Mouse (Mus musculus) embryo, embryonic 11 days (tissue): ENCODE results near the gene Lasp1.

Experiments used
- DNase-seq: peaks from one replicate; pipeline ENCODE4 v3.0.0-alpha.2; 2015

Lasp1 gene

GRCm38 (mm10) chr11:97797369-97798082, 1.3 kb upstream of the Lasp1 start:
- DNase-seq: no peak

GRCm38 (mm10) chr11:97798083-97798435, 741 bp upstream of the Lasp1 start:
- no peak for DNase-seq

DNA sequence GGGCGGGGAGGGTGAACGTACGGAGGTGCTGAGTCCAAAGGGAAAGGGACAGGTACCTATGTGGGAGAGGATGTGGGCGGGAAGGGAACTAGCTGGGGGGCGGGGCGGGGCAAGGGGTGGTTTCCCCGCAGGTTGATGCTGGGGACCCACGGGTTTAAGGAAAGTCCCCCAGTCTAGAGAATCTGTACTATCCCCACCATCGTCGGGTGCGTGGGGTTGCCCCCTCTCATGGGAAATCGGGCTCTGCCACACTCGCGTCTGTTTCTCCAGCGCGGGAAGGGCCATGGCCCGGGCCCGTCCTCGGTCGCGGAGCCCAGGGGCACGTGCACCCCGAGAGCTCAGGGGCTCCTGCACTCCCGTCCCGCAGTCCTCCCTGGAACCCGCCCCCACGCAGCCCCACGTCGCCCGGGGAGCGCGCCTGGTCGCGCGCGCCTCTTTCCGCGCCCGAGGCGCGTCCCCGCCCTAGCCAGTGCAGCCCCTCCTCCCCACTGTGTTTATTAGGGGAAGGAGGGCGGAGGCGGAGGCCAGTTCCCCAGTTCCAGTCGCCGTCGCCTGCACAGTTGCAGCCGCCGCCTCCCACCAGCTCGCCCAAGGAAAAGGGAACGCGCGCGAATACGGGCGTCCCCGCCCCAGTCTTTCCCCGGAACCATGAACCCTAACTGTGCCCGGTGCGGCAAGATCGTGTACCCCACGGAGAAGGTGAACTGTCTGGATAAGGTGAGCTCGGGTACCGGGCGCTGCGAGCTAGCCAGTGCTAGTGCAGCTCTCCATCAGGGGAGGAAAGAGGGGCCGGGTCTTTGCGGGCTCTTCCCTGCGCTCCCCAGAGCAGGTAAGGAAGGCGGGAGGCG, 570 bp downstream of the Lasp1 start:
- peak; percentile 89 for DNase-seq

- peak; percentile 84 for DNase-seq
Observed at GRCm38 (mm10) chr11:97799994-97800690, 1.3 kb downstream of the Lasp1 start.

DNA sequence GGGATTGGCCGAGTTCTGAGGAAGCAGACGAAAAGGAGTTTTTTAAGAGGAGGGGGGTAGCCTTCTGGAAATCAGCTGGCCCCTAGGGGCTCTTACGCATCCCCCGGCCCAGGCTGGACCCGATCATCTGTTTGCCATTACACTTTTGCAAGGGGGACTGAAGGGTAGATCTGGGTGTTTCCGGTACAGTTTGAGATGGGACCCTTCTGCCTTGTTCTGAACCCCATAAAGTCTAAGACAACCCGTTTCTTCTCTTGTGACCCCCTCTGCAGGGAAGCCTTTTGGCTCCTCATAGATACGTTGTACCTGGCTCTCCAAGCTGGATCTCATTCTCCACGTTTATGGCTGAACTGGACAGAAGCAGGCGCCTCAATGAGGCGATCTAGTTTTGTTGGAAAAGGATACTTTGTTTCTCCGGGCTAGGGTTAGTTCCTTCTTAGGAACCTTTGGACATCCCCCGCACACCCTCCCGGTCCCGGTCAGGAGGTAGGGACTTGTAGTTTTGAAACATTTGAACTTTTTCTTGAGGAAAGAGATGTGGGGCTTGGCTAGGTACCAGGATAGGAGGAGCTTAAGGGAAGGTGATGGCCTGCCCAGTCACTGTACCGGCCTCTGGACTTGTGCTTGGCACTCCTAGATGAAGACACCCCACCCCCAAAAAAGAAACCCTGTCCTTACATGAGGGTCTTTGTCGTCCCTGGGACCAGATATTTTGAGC, 2.0 kb downstream of the Lasp1 start:
- peak; percentile 33 for DNase-seq

- peak; percentile 81 for DNase-seq
Observed at GRCm38 (mm10) chr11:97801409-97802193, 2.8 kb downstream of the Lasp1 start.

DNA sequence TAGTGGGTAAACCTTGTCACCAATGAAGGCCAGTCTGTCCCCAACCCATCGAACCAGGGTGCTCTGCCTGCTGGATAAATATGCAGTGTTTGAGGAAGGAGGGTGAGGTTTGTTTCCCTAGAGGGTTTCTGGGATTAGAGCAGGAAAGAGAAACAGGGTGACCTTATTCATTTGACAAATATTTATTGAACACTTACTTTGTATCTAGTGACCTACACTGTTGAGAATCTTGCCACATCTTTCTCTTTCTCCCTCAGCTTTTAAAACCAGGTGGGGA, 3.3 kb downstream of the Lasp1 start:
- DNase-seq: no peak

DNA sequence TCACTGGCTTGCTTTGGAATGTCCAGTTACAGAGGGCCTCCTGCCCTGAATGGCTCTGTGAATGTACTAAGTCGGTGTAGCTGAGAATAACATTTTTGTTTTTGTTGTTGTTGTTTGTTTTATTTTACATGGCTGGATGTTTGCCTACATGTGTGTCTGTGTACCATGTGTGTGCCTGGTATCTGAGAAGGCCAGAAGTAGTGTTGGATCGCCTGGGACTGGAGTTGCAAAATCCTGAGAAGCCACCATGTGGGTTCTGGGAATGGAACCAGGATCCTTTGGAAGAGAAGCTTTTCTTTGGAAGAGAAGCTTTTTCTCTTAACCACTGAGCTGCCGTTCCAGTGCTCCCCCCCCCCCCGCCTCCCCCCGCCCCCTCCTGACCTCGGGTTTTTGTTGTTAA, 3.7 kb downstream of the Lasp1 start:
- no peak for DNase-seq

DNA sequence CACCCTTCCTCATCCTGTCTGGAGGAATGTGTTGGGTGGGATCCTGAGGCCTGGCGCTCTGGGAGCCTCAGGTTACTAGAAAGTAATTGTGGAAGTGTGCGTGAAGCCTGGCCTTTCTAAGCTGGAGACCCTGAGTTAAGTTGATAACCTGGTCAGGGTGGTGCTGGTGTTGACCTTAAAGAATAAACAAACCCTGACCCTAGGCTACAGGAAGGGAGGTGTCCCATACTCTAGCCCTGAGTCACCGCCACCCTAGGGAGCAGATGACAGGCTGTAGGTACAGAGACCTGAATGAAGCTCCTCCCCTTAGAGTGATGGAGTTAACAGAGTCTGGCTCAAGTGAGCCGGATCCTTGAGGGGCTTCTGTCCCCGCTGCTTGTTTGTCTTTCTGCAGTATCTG, 5.0 kb downstream of the Lasp1 start:
- no peak for DNase-seq

DNA sequence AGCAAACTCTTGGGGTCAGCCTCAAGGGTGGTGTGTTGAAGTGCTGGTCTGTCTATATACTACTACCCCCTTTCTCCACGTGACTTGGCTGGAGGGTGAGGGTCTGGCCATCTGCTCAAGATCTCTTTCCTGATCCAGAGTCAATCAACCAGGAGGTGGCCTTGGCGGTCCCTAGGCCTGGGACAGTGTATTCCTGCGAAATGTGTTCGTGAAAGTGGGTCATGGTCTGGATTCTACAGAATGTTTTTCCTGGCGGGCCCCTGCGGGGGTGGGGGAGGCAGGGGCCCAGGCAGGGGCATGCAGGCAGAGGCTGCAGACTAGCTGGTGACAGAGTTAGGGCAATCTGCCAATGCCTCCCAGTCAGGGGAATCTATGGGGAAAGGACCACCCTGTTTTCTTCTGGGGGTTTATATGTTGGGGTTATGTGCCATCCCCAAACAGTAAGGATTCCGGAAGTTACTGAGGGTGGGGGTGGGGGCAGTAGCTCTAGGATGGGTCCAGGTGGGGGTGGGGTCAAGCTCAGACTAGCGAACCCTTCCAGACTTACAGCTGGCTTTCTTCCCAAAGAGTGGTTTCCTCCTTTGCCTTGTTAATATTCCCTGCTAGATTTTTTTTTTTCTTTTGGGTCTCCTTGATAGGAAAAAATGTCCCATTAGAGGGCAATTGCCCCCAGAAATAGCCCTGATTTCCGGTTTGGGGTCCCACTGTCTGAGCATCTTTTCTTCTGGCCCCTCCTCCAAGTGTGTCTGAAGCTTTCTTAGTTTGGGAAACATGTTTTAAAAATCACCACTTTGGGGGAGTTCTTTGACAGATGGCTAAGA, 6.3 kb downstream of the Lasp1 start:
- DNase-seq: peak; percentile 43

GRCm38 (mm10) chr11:97805662-97806612, 7.1 kb downstream of the Lasp1 start:
- DNase-seq: no peak

DNA sequence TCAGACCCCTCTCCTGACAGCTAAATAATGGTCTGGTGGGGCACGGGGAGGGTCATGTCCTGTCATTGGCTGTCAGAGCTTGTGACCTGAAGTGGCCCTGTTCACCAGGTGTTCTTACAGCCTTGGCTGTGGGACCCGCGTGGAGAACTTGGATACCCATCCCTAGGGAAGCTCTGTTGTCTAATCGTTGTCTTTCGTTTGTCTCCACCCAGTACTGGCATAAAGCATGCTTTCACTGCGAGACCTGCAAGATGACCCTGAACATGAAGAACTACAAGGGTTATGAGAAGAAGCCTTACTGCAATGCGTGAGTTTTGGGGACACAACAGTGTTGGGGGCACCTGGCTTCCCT, 7.8 kb downstream of the Lasp1 start:
- no peak for DNase-seq

DNA sequence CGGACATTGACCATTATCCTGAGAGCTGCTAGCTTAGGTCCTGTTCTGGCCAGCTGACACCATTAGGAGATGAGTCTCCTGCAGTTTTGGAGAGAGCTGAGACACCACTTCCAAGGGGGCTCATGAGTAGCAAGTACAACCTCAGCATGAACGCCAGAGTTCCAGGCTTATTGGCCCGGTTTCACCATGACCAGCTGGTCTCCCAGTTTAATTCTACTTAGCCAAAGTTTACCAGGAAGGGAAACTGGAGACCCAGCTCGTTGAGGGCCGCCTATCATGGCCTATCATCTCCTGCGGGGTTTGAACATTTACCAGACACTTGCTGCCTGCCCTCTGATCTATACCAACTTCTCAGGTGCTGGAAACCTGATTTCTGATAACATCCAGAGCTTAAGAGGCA, 8.8 kb downstream of the Lasp1 start:
- no peak for DNase-seq

GRCm38 (mm10) chr11:97808093-97808492, 9.3 kb downstream of the Lasp1 start:
- DNase-seq: peak; percentile 75

DNA sequence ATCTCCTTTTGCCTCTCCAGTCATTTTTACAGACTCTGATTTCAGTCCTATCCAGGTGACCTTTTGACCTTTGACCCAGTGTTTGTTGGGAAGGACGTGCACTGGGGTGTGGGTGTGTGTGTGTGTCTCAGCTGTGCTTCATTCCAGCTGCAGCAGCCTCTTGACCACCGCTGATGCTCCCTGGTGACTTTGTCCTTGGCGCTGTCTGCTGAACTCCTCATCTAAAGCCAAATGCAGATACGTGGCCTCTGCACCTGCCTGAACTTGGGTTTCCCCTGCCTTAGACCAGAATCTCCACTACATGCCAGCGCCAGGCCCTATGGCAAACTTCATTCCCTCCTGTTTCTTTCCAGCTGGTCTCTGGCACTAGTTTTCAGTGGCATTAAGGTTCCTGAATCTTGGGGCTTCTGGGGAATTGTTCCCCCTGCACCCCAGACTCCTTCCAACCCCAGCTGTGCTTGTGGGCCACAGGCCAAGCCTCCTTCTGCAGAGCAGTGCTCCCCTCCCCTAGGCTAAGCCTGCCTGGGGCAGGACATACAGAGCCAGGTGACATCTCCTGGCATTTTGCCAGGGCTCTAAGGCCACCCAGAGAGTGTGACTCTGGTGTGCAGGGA, 9.9 kb downstream of the Lasp1 start:
- DNase-seq: peak; percentile 39

- DNase-seq: no peak
Observed at GRCm38 (mm10) chr11:97809235-97810121, 10.7 kb downstream of the Lasp1 start.

DNA sequence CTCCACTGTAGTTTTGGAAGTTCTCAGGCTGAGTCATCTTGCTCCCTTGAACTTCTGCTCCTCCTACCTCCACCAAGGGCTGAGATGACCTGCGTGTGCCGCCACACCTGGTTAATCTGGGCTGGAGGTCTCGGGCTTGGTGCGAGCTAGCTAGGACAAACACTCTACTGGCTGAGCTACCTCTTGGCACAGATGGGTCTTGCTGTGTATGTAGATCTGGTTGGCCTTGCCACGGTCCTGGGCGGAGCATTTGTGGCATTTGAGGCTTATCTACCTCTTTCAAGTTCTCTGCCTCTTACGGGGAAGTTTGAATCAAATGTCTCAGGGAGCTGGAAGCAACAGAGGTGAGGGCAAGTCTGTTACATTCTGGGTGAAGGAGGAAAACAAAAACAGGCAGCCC, 11.6 kb downstream of the Lasp1 start:
- DNase-seq: no peak

DNA sequence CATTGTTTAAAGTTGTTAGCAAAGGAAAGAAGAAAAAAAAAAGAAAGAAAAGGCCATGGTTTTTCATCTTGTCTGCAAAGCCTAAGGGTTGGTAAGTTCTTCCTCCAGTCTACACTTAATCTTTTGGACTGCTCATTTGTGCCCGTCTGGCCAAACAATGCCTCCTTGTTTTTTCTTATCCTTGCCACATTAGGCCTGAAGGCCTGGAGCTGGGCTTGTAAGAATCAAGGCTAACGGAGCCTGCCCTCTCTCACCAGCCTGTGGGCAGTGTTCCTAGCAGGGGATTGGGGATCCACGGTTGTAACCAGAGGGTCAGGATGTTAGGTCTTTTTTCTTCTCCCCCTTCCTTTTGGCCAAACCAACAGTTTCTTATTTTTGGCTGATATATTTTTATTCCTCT, 12.2 kb downstream of the Lasp1 start:
- peak; percentile 27 for DNase-seq
